Mouse (Mus musculus) hindbrain, embryonic 12.5 days (tissue): Measurements from ENCODE around the gene Etv5. TPM values are rescaled to one million over a fixed set of nuclear protein-coding genes. Genes with fewer than 3 reads are reported as not detected.
"Not testable (repeated sequence)": the region's sequence is repeated elsewhere in the genome, so short reads cannot be mapped to it uniquely, and the experiment has no call there.

ENCODE experiments used
- ATAC-seq: fragments of 200-750 bp; cut with Nextera tagmentation; 2 replicates; pipeline ENCODE4 v1.8.0; 2017; ENCODE audit warnings: moderate TSS enrichment; ENCODE audit not compliant: low FRiP score
- H3K27ac ChIP-seq: fragments of 300-500 bp; sonication (generic); 2 replicates; pipeline ENCODE4 v1.5.1; 2016; ENCODE audit warnings: mild to moderate bottlenecking
- H3K27me3 ChIP-seq: fragments of 300-500 bp; sonication (generic); 2 replicates; pipeline ENCODE4 v1.6.1; 2016; ENCODE audit warnings: mild to moderate bottlenecking
- H3K36me3 ChIP-seq: fragments of 300-500 bp; sonication (generic); 2 replicates; pipeline ENCODE4 v1.6.1; 2016; ENCODE audit warnings: mild to moderate bottlenecking
- H3K4me1 ChIP-seq: fragments of 300-500 bp; sonication (generic); 2 replicates; pipeline ENCODE4 v1.6.1; 2016
- H3K4me2 ChIP-seq: fragments of 300-500 bp; sonication (generic); replicated peaks from 2 replicates; pipeline ENCODE4 v1.6.1; 2016; ENCODE audit warnings: mild to moderate bottlenecking
- H3K4me3 ChIP-seq: fragments of 300-500 bp; sonication (generic); 2 replicates; pipeline ENCODE4 v1.5.1; 2016; ENCODE audit warnings: mild to moderate bottlenecking
- H3K9ac ChIP-seq: fragments of 300-500 bp; sonication (generic); 2 replicates; pipeline ENCODE4 v1.6.1; 2016; ENCODE audit warnings: mild to moderate bottlenecking, moderate library complexity
- H3K9me3 ChIP-seq: fragments of 300-500 bp; sonication (generic); replicated peaks from 2 replicates; pipeline ENCODE4 v1.6.1; 2016; ENCODE audit warnings: mild to moderate bottlenecking
- WGBS: fragments of 180-500 bp; shearing (Covaris S2); methylation state at CpG from one replicate; pipeline ENCODE4 v1.1.7; 2016; 5-methylcytosine and 5-hydroxymethylcytosine counted together
- polyA plus RNA-seq: library from polyadenylated mRNA; unstranded; fragments of >200 nt; fragmentation: Nextera tagmentation; extraction: Ambion mirVana; gene quantifications from 2 replicates; pipeline ENCODE4 v1.2.1, GENCODE M21; 2016

Etv5 gene
- polyA plus RNA-seq, 1 experiment from 2014 or later: 25.4 TPM

DNA sequence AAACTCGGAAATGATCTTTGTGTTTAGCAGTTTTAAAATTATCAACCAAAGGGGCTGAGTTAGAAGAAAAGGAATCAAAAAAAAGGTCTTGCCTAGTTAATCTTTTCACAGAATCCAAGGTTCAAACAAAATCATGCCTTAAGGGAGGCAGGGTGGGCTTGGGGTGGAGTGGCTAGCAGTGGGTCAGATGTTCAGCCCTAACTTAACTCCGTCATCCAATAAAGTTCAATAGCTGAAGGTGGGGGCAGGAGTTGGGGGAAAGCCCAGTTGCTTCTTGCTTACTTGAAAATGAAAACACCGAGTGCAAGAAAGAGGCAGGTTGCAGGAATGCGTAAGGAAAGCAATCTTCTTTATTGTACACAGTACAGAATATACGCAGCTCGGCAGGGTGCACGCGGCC, 58.5 kb downstream of the Etv5 start:
- Histone ChIP-seq H3K4me2 (no peak overlapping the region), H3K9me3 (no peaks in the 10 kb centered on the region), H3K27me3 (no peaks in the 10 kb centered on the region), H3K36me3 (no peaks in the 10 kb centered on the region), H3K4me1 (0 out of 2 replicates have a peak, but pooled peaks cover 4% of the 10 kb centered on the region), H3K27ac (no peak overlapping the region), H3K9ac (no peak overlapping the region), H3K4me3 (no peak overlapping the region)
- no peak for ATAC-seq
- 84% methylated on average over 8 of the region's 8 CpGs for WGBS

GRCm38 (mm10) chr16:22379986-22380385, 59.5 kb downstream of the Etv5 start:
- Histone ChIP-seq H3K4me3 (no peak overlapping the region), H3K9me3 (0 out of 2 replicates have a peak, but pooled peaks cover 2% of the 10 kb centered on the region), H3K4me2 (no peak overlapping the region), H3K36me3 (no peaks in the 10 kb centered on the region), H3K9ac (no peak overlapping the region), H3K4me1 (0 out of 2 replicates have a peak, but pooled peaks cover 4% of the 10 kb centered on the region), H3K27ac (no peak overlapping the region), H3K27me3 (no peaks in the 10 kb centered on the region)
- no peak for ATAC-seq
- 26% methylated on average over 8 of the region's 8 CpGs for WGBS

GRCm38 (mm10) chr16:22379342-22379741, 60.2 kb downstream of the Etv5 start:
- WGBS: 90% methylated on average over 4 of the region's 4 CpGs

GRCm38 (mm10) chr16:22377714-22378113, 61.8 kb downstream of the Etv5 start:
- Histone ChIP-seq H3K27me3 (no peaks in the 10 kb centered on the region), H3K36me3 (no peaks in the 10 kb centered on the region), H3K9ac (no peak overlapping the region), H3K27ac (no peak overlapping the region), H3K4me3 (no peak overlapping the region), H3K4me1 (peaks cover 6% of the 10 kb centered on the region; the same call in 1 of the 2 replicates), H3K9me3 (0 out of 2 replicates have a peak, but pooled peaks cover 3% of the 10 kb centered on the region), H3K4me2 (no peak overlapping the region)
- ATAC-seq: no peak
- WGBS: 62% methylated on average over 3 of the region's 3 CpGs

More at GRCm38 (mm10) chr16:22379342-22379741, 60.2 kb downstream of the Etv5 start:
- H3K4me1 ChIP-seq: 0 out of 2 replicates have a peak, but pooled peaks cover 4% of the 10 kb centered on the region
- no peak overlapping the region for H3K27ac ChIP-seq
- H3K4me3 ChIP-seq: no peak overlapping the region
- H3K4me2 ChIP-seq: no peak overlapping the region
- no peak for ATAC-seq
- H3K27me3 ChIP-seq: no peaks in the 10 kb centered on the region
- H3K36me3 ChIP-seq: no peaks in the 10 kb centered on the region
- 0 out of 2 replicates have a peak, but pooled peaks cover 3% of the 10 kb centered on the region for H3K9me3 ChIP-seq
- H3K9ac ChIP-seq: no peak overlapping the region

- H3K9me3 ChIP-seq: 0 out of 2 replicates have a peak, but pooled peaks cover 3% of the 10 kb centered on the region
- H3K9ac ChIP-seq: no peak overlapping the region
- no peak overlapping the region for H3K4me2 ChIP-seq
- ATAC-seq: no peak
- peaks cover 6% of the 10 kb centered on the region; the same call in 1 of the 2 replicates for H3K4me1 ChIP-seq
- H3K27me3 ChIP-seq: no peaks in the 10 kb centered on the region
- 72% methylated on average over 2 of the region's 2 CpGs for WGBS
- no peaks in the 10 kb centered on the region for H3K36me3 ChIP-seq
- H3K4me3 ChIP-seq: no peak overlapping the region
- H3K27ac ChIP-seq: no peak overlapping the region
Measured at GRCm38 (mm10) chr16:22374898-22375297, 64.6 kb downstream of the Etv5 start.

GRCm38 (mm10) chr16:22372701-22373124, 66.8 kb downstream of the Etv5 start:
- Histone ChIP-seq H3K4me2 (no peak overlapping the region), H3K27ac (no peak overlapping the region), H3K4me3 (no peak overlapping the region), H3K36me3 (no peaks in the 10 kb centered on the region), H3K27me3 (no peaks in the 10 kb centered on the region), H3K4me1 (peaks cover 4% of the 10 kb centered on the region; the same call in 1 of the 2 replicates), H3K9ac (no peak overlapping the region), H3K9me3 (0 out of 2 replicates have a peak, but pooled peaks cover 3% of the 10 kb centered on the region)
- WGBS: 29% methylated on average over 10 of the region's 10 CpGs
- no peak for ATAC-seq

DNA sequence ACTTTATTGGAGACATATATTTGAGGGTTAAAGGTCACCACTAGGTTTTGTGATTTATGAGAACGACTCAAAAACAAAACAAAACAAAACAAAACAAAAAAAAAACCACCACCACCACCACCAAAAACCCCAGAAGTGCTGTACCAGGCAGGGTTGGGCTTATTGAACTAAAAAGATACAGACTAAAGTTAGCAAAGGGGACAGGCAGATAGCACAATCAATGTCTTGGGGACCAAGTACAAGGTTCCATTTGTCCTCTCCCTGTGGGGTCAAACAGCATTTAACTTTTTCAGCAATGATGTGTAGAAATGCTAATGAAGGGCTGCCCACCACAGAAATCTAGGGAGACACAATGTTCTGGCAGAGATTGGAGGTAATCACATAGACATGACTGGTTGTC, 67.3 kb downstream of the Etv5 start:
- peaks cover 4% of the 10 kb centered on the region; the same call in 1 of the 2 replicates for H3K4me1 ChIP-seq
- ATAC-seq: no peak
- no peak overlapping the region for H3K27ac ChIP-seq
- no peak overlapping the region for H3K4me2 ChIP-seq
- WGBS: 72% methylated on average over 1 of the region's 1 CpGs
- no peaks in the 10 kb centered on the region for H3K36me3 ChIP-seq
- H3K27me3 ChIP-seq: no peaks in the 10 kb centered on the region
- H3K4me3 ChIP-seq: no peak overlapping the region
- H3K9me3 ChIP-seq: 0 out of 2 replicates have a peak, but pooled peaks cover 3% of the 10 kb centered on the region
- no peak overlapping the region for H3K9ac ChIP-seq

DNA sequence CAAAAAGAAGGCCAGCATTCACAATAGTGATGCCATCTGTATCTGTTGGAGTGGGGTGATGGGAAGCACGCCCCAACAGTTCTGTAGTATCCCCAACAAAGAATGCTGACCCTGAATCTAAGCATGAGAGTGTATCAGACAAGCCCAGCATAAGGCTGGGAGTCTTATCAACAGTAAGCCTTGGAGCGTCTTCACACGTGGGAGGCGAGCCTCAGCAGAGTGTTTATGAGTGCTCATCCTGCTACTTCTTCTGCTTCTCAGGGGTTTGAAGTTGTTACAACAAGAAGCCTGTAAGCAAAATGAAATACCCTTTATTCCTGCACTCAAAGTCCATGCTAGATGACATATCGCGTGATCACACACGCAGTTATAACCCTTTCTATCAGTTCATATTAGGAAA, 72.4 kb downstream of the Etv5 start:
- no peak for ATAC-seq
- Histone ChIP-seq H3K9me3 (no peaks in the 10 kb centered on the region), H3K4me2 (no peak overlapping the region), H3K36me3 (no peaks in the 10 kb centered on the region), H3K27ac (no peak overlapping the region), H3K27me3 (no peaks in the 10 kb centered on the region), H3K9ac (no peak overlapping the region), H3K4me1 (no peaks in the 10 kb centered on the region), H3K4me3 (no peak overlapping the region)
- 96% methylated on average over 7 of the region's 7 CpGs for WGBS

GRCm38 (mm10) chr16:22366040-22366439, 73.5 kb downstream of the Etv5 start:
- H3K9ac ChIP-seq: no peak overlapping the region
- H3K27me3 ChIP-seq: no peaks in the 10 kb centered on the region
- 90% methylated on average over 7 of the region's 7 CpGs for WGBS
- no peak overlapping the region for H3K27ac ChIP-seq
- no peak for ATAC-seq
- no peak overlapping the region for H3K4me2 ChIP-seq
- H3K36me3 ChIP-seq: no peaks in the 10 kb centered on the region
- no peaks in the 10 kb centered on the region for H3K4me1 ChIP-seq
- no peaks in the 10 kb centered on the region for H3K9me3 ChIP-seq
- no peak overlapping the region for H3K4me3 ChIP-seq

- no peak for ATAC-seq
- WGBS: 68% methylated on average over 3 of the region's 3 CpGs
- Histone ChIP-seq H3K27ac (no peak overlapping the region), H3K27me3 (no peaks in the 10 kb centered on the region), H3K4me2 (no peak overlapping the region), H3K9ac (no peak overlapping the region), H3K4me1 (no peaks in the 10 kb centered on the region), H3K4me3 (no peak overlapping the region), H3K36me3 (no peaks in the 10 kb centered on the region), H3K9me3 (no peaks in the 10 kb centered on the region)
Measured at GRCm38 (mm10) chr16:22365596-22365995, 73.9 kb downstream of the Etv5 start.

- Histone ChIP-seq H3K4me1 (peaks cover 6% of the 10 kb centered on the region; the same call in 1 of the 2 replicates), H3K4me3 (no peak overlapping the region), H3K36me3 (no peaks in the 10 kb centered on the region), H3K27ac (no peak overlapping the region), H3K4me2 (peak overlapping the region; percentile 30), H3K9me3 (no peaks in the 10 kb centered on the region), H3K9ac (no peak overlapping the region), H3K27me3 (no peaks in the 10 kb centered on the region)
- ATAC-seq: no peak
- WGBS: 25% methylated on average over 18 of the region's 18 CpGs
Measured at GRCm38 (mm10) chr16:22358701-22359354, 80.7 kb downstream of the Etv5 start.

- H3K27me3 ChIP-seq, ATAC-seq, H3K9ac ChIP-seq, H3K36me3 ChIP-seq, H3K4me2 ChIP-seq, H3K4me3 ChIP-seq, H3K27ac ChIP-seq, H3K9me3 ChIP-seq, H3K4me1 ChIP-seq: not testable (repeated sequence)
- WGBS: 93% methylated on average over 5 of the region's 5 CpGs
Measured at GRCm38 (mm10) chr16:22354177-22354576, 85.3 kb downstream of the Etv5 start.

- Histone ChIP-seq H3K36me3 (no peaks in the 10 kb centered on the region), H3K27ac (no peak overlapping the region), H3K4me3 (no peak overlapping the region), H3K4me1 (peaks cover 9% of the 10 kb centered on the region; the same call in 1 of the 2 replicates), H3K9me3 (no peaks in the 10 kb centered on the region), H3K4me2 (no peak overlapping the region), H3K27me3 (no peaks in the 10 kb centered on the region), H3K9ac (no peak overlapping the region)
- no peak for ATAC-seq
- 85% methylated on average over 3 of the region's 3 CpGs for WGBS
Measured at GRCm38 (mm10) chr16:22353639-22354038, 85.9 kb downstream of the Etv5 start.
